Mouse (Mus musculus): Measurements from ENCODE around the gene Igsf9. TPM values are rescaled to one million over a fixed set of nuclear protein-coding genes. Genes with fewer than 3 reads are reported as not detected.

The Igsf9 gene
- polyA plus RNA-seq (2014; fragmentation: Nextera tagmentation; extraction: Ambion mirVana): 49.6 and 52.6 TPM in 2 replicates

DNA sequence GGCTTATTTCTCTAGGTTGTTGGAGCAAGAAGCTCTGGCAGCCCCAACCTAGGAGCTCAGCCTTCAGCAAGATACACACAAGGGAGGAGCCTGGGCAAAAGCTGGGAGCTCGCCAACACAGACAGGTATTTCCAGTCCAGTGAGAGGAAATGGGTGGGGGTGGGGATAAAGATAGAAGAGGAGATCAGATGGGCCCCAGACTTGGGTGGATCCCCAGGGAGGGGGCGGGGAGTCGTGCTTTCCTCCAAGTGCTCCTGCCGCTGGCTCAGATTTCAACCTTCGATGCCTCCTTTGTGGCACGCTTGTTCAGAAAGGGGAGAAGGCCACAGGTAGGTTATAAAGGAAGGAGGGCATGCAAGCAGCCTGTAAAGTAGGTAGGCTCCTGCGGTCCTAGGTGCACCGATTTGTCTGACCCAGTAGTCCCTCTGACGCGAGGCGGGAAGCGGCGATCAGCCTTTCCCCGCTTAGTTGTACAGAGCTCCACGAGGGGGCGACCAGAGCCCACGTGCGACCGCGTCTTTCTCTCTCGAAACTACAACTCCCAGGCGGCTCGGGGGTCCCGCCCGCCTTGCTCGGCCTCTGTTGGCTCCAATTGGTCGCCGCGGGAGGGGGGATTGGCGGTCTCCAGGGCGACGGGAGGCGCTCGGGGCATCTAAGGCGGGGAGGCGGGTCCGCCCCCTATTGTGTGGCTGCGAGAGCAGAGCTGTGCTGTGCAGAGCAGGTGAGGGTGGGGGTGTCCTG, at the start of gene Igsf9:
Gene Igsf9, plus strand, starts transcription at position 249 of the 741 bp plus-strand sequence.
- under 1% methylated on average over 38 of the region's 38 CpGs for WGBS
- Histone ChIP-seq H3K4me3 (replicated peaks; ENCODE audit: low read depth, low read length) (peak within 1 kb of the TSS; percentile 72), H3K27me3 (ENCODE audit: control insufficient read depth, insufficient read depth, low read length) (no peaks in the 10 kb centered on the region), H3K27ac (replicated peaks; ENCODE audit: low read depth, low read length) (peak within 1 kb of the TSS; percentile 78), H3K4me2 (ENCODE audit: low read length) (peak within 1 kb of the TSS; percentile 86), H3K9me3 (ENCODE audit: control insufficient read depth, low read length) (no peaks in the 10 kb centered on the region), H3K4me1 (ENCODE audit: control insufficient read depth, insufficient read depth, low read length) (peaks cover 44% of the 10 kb centered on the region), H3K9ac (replicated peaks; ENCODE audit: low read length) (peak within 1 kb of the TSS; percentile 81), H3K36me3 (ENCODE audit: control insufficient read depth, insufficient read depth, low read length) (no peaks in the 10 kb centered on the region)
- ATAC-seq (ENCODE audit: low FRiP score, low TSS enrichment) (peak; percentile 92), DNase-seq (peak; percentile 98)

DNA sequence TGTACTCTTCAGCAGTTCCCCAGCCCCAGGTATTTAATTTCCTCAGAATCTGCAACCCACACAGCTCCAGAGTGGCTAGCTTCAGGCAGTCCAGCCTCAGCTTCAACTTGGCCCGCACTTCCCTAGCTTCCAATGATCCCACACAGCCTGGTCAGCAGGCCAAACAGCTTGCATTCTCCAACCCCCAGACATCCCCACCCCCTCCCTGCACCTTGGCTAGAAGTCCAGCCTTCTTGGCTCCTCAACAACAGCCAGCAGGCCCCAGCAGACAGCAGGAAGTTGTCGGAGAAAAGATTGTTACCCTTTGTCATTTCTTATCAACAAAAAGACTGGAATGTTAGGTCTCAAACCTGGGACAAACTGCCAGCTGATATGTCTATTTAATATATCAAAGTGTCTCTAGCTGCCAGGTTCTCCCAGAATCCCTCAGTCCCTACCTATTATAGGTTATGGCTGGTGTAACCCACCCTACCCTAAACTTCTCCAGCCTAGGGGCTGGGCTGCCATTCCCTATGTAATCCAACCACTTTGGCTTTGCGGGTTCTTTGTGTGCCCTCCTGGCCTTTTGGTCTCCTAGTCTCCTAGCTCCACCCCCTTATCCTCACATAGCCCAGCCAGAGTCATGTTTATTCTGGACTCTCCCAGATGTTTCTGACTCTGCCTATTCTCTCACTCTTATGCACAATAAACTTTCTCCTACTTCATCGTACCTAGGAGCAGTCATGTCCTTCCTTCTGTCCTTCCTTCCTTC, 49.6 kb upstream of the Igsf9 start:
- Histone ChIP-seq H3K9ac (replicated peaks; ENCODE audit: low read length) (no peak overlapping the region), H3K4me3 (replicated peaks; ENCODE audit: low read depth, low read length) (no peak overlapping the region), H3K4me1 (ENCODE audit: control insufficient read depth, insufficient read depth, low read length) (no peaks in the 10 kb centered on the region), H3K27ac (replicated peaks; ENCODE audit: low read depth, low read length) (no peak overlapping the region), H3K27me3 (ENCODE audit: control insufficient read depth, insufficient read depth, low read length) (no peaks in the 10 kb centered on the region), H3K9me3 (ENCODE audit: control insufficient read depth, low read length) (no peaks in the 10 kb centered on the region), H3K4me2 (ENCODE audit: low read length) (no peak overlapping the region), H3K36me3 (ENCODE audit: control insufficient read depth, insufficient read depth, low read length) (no peaks in the 10 kb centered on the region)
- DNase-seq (no peak), ATAC-seq (ENCODE audit: low FRiP score, low TSS enrichment) (no peak)
- 60% methylated on average over 4 of the region's 4 CpGs for WGBS

DNA sequence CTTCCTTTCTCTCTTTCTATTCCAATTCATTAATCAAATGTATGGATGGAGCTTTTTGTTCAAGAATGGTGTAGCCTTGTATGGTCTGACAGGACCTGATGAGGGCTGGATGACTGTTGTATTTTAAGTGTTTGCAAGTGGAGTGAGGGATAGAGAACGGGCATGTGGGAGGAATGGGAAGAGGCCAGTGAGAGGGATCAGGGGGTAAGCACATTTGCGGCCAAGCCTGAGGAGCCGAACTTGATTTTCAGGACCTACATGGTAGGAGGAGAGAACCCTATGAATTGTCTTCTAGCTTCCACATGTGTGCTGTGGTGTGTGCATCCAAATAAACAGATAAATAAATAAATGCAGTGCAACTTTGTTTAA, 49.0 kb upstream of the Igsf9 start:
- H3K4me3 ChIP-seq (replicated peaks; ENCODE audit: low read depth, low read length): no peak overlapping the region
- no peak overlapping the region for H3K9ac ChIP-seq (replicated peaks; ENCODE audit: low read length)
- no peaks in the 10 kb centered on the region for H3K27me3 ChIP-seq (ENCODE audit: control insufficient read depth, insufficient read depth, low read length)
- no peaks in the 10 kb centered on the region for H3K9me3 ChIP-seq (ENCODE audit: control insufficient read depth, low read length)
- no peak for DNase-seq
- H3K4me2 ChIP-seq (ENCODE audit: low read length): no peak overlapping the region
- 89% methylated on average over 3 of the region's 3 CpGs for WGBS
- ATAC-seq (ENCODE audit: low FRiP score, low TSS enrichment): no peak
- no peak overlapping the region for H3K27ac ChIP-seq (replicated peaks; ENCODE audit: low read depth, low read length)
- no peaks in the 10 kb centered on the region for H3K4me1 ChIP-seq (ENCODE audit: control insufficient read depth, insufficient read depth, low read length)
- H3K36me3 ChIP-seq (ENCODE audit: control insufficient read depth, insufficient read depth, low read length): no peaks in the 10 kb centered on the region

DNA sequence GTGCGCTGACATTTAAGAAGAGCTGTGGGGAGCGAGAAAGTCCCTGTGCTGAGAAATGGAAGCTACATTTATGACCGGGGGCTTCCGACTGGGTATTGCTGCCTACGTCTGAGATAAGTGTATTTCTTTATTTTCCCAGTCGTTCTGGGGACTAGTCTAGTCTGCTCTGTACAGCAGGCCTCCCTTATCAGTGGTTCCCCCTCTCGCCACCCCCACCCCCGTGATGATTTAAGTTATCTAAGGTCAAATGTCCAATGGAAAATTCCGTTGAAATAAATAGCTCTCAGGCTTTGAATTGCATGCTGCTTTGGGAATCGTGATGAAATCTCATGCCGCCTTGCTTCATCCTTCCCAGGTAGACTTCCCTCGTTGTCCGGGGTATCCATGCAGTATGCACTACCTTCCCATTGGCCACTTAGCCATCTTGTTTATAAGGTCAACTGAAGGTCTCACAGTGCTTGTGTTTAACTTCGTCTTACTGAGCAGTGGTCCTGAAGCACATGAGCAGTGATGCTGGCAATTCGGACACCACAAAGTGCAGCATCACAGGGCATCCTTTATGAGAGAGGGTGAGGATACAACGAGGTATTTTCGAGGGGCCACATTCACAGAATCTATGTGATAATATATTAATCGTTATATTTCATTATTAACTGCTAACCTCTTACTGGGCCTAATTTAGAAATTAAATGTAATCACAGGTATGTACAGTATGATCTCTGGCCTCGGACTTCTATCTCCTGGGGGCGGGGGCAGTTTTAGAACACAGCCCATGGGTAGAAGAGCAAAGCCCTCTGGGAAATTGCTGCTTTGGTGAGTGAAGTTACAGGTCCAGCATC, 48.4 kb upstream of the Igsf9 start:
- no peak for ATAC-seq (ENCODE audit: low FRiP score, low TSS enrichment)
- WGBS: 91% methylated on average over 20 of the region's 20 CpGs

DNA sequence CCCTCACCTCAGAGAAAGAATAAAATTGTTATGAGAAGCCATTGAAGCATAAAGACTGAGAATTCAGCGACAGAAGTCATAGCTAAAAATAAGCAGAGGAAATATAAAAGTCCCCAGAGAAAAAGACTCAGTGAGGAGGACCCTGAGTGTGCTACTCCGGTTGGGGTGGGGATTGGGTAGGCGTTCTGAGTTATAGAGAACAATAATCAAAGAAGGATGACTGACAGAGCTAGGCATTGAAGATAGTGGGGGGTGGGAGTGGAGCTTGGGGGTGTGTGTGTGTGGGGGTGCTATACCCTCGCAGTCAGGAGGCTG, 47.8 kb upstream of the Igsf9 start:
- no peaks in the 10 kb centered on the region for H3K9me3 ChIP-seq (ENCODE audit: control insufficient read depth, low read length)
- DNase-seq (no peak), ATAC-seq (ENCODE audit: low FRiP score, low TSS enrichment) (no peak)
- WGBS: 87% methylated on average over 4 of the region's 4 CpGs
- no peak overlapping the region for H3K4me2 ChIP-seq (ENCODE audit: low read length)
- no peaks in the 10 kb centered on the region for H3K36me3 ChIP-seq (ENCODE audit: control insufficient read depth, insufficient read depth, low read length)
- no peak overlapping the region for H3K9ac ChIP-seq (replicated peaks; ENCODE audit: low read length)
- H3K27me3 ChIP-seq (ENCODE audit: control insufficient read depth, insufficient read depth, low read length): no peaks in the 10 kb centered on the region
- H3K27ac ChIP-seq (replicated peaks; ENCODE audit: low read depth, low read length): no peak overlapping the region
- no peaks in the 10 kb centered on the region for H3K4me1 ChIP-seq (ENCODE audit: control insufficient read depth, insufficient read depth, low read length)
- H3K4me3 ChIP-seq (replicated peaks; ENCODE audit: low read depth, low read length): no peak overlapping the region

More for the DNA sequence above, 48.4 kb upstream of the Igsf9 start:
- Histone ChIP-seq H3K9me3 (ENCODE audit: control insufficient read depth, low read length) (no peaks in the 10 kb centered on the region), H3K9ac (replicated peaks; ENCODE audit: low read length) (no peak overlapping the region), H3K36me3 (ENCODE audit: control insufficient read depth, insufficient read depth, low read length) (no peaks in the 10 kb centered on the region), H3K27me3 (ENCODE audit: control insufficient read depth, insufficient read depth, low read length) (no peaks in the 10 kb centered on the region), H3K27ac (replicated peaks; ENCODE audit: low read depth, low read length) (no peak overlapping the region), H3K4me2 (ENCODE audit: low read length) (no peak overlapping the region), H3K4me1 (ENCODE audit: control insufficient read depth, insufficient read depth, low read length) (no peaks in the 10 kb centered on the region), H3K4me3 (replicated peaks; ENCODE audit: low read depth, low read length) (no peak overlapping the region)
- DNase-seq: no peak

DNA sequence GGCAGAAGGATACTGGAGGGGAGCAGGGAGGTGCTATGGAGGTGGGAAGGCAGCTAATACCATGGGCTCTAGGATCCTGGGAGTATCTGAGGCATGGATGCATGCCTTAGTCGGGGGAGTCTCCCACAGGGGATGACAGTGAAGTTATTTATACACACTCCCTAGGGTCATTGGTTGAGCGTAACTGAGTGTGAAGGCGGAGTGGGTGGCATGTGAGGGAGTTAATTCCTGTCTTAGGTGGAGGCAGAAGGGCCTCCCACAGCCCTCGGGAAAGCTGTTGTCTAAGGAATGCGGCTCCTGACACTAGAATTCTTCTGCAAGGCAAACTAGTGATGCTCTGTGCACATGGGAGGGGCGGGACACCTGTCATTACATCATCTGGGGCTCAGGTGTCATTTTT, 44.8 kb upstream of the Igsf9 start:
- no peak for ATAC-seq (ENCODE audit: low FRiP score, low TSS enrichment)
- Histone ChIP-seq H3K27ac (replicated peaks; ENCODE audit: low read depth, low read length) (no peak overlapping the region), H3K4me2 (ENCODE audit: low read length) (no peak overlapping the region), H3K4me1 (ENCODE audit: control insufficient read depth, insufficient read depth, low read length) (no peaks in the 10 kb centered on the region), H3K27me3 (ENCODE audit: control insufficient read depth, insufficient read depth, low read length) (no peaks in the 10 kb centered on the region), H3K36me3 (ENCODE audit: control insufficient read depth, insufficient read depth, low read length) (no peaks in the 10 kb centered on the region), H3K9ac (replicated peaks; ENCODE audit: low read length) (no peak overlapping the region), H3K4me3 (replicated peaks; ENCODE audit: low read depth, low read length) (no peak overlapping the region), H3K9me3 (ENCODE audit: control insufficient read depth, low read length) (no peaks in the 10 kb centered on the region)
- WGBS: 54% methylated on average over 6 of the region's 6 CpGs
- no peak for DNase-seq

DNA sequence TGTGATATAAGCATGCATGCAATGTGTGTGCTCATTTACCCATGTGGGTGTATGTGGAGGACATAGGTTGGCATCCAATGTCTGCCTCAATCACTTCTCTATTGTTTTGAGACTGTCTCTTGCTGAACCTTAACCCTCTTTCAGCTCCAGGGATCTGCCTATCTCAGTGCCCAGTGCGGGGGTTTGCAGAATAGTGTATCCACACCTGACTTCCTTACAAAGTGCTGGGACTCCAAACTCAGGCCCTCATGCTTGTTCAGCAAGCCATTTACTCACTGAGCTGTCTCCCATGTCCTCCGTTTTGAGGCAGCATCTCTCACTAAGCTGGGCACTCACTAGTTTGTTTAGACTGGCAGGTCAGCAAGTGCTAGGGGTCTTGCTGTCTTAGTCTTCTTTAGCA, 43.0 kb upstream of the Igsf9 start:
- H3K9ac ChIP-seq (replicated peaks; ENCODE audit: low read length): no peak overlapping the region
- no peaks in the 10 kb centered on the region for H3K9me3 ChIP-seq (ENCODE audit: control insufficient read depth, low read length)
- H3K27me3 ChIP-seq (ENCODE audit: control insufficient read depth, insufficient read depth, low read length): no peaks in the 10 kb centered on the region
- no peak overlapping the region for H3K4me3 ChIP-seq (replicated peaks; ENCODE audit: low read depth, low read length)
- DNase-seq: no peak
- H3K4me2 ChIP-seq (ENCODE audit: low read length): no peak overlapping the region
- no peak for ATAC-seq (ENCODE audit: low FRiP score, low TSS enrichment)
- no peak overlapping the region for H3K27ac ChIP-seq (replicated peaks; ENCODE audit: low read depth, low read length)
- no peaks in the 10 kb centered on the region for H3K4me1 ChIP-seq (ENCODE audit: control insufficient read depth, insufficient read depth, low read length)
- 86% methylated on average over 2 of the region's 2 CpGs for WGBS
- no peaks in the 10 kb centered on the region for H3K36me3 ChIP-seq (ENCODE audit: control insufficient read depth, insufficient read depth, low read length)

DNA sequence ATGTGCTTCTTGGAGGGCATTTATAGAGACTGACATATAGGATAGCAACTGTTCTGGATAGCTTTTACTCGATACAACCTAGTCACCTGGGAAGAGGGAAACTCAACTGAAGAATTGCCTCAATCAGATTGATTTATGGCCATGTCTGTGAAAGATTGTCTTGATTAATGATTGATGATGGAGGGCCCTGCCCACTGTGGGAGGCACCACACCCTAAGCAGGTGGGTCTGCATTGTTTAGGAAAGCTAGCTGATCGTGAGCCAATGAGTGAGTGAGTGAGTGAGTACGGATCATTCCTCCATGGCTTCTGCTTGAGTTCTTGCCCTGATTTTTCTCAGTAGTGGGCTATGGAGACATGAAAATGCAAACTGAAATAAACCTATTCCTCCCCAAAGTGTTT, 41.1 kb upstream of the Igsf9 start:
- Histone ChIP-seq H3K4me2 (ENCODE audit: low read length) (no peak overlapping the region), H3K27me3 (ENCODE audit: control insufficient read depth, insufficient read depth, low read length) (no peaks in the 10 kb centered on the region), H3K4me1 (ENCODE audit: control insufficient read depth, insufficient read depth, low read length) (no peaks in the 10 kb centered on the region), H3K9ac (replicated peaks; ENCODE audit: low read length) (no peak overlapping the region), H3K9me3 (ENCODE audit: control insufficient read depth, low read length) (no peaks in the 10 kb centered on the region), H3K36me3 (ENCODE audit: control insufficient read depth, insufficient read depth, low read length) (no peaks in the 10 kb centered on the region), H3K4me3 (replicated peaks; ENCODE audit: low read depth, low read length) (no peak overlapping the region), H3K27ac (replicated peaks; ENCODE audit: low read depth, low read length) (no peak overlapping the region)
- 91% methylated on average over 3 of the region's 3 CpGs for WGBS
- DNase-seq: no peak
- no peak for ATAC-seq (ENCODE audit: low FRiP score, low TSS enrichment)

All from midbrain, embryonic 14.5 days (tissue).